Mouse (Mus musculus) skeletal muscle tissue, adult 2 months (tissue): Measurements from ENCODE around the gene Slc2a9.

Experiments
- DNase-seq: peaks from one replicate; pipeline ENCODE4 v3.0.0-alpha.2; 2012; ENCODE audit warnings: low read depth, low spot score

Gene Slc2a9

DNA sequence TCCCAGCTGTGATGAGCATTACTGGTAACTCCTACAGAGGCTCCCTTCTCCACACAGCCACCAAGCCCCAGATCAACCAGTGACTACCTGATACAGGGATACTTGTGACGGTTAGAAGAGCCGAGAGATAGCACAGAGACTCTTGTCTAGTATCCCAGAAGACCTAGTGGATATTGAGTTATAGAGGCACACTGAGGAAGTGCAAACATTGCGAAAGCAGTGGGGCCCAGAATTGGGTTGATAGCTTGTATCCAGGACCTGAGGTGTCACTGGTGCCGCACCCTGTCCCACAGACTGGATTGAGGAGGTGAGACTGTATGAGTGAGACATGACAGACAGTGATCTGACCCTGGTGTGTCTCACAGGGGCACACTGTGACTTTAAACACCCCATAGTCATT is at the start of gene Slc2a9:
Slc2a9 (minus strand) TSS at position 152 of the 400 bp plus-strand sequence.
- no peak for DNase-seq

DNA sequence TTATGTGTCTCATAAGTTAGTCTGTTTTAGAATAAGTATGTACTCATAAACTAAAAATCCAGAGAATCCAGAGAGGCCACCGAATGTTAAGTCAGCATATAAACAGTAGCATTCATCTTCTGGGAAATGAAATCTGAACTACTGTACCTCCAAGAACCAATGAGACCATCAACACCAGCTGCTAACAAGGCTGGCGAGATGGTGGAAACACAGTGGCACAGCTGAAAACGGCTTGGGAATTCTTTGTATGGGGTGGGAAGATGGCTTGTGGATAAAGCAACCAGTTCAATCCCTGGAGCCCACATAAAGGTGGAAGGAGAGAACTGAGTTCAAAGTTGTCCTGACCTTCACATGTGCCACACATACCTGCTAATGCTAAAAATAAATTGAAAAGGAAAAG is 49.7 kb upstream of the Slc2a9 start:
- DNase-seq: no peak

GRCm38 (mm10) chr5:38550221-38550768 is 47.4 kb upstream of the Slc2a9 start:
- DNase-seq: no peak

GRCm38 (mm10) chr5:38549461-38549909 is 46.5 kb upstream of the Slc2a9 start:
- DNase-seq: no peak

- no peak for DNase-seq
Measured at GRCm38 (mm10) chr5:38547375-38547774, 44.4 kb upstream of the Slc2a9 start.

GRCm38 (mm10) chr5:38544423-38545415 is 41.8 kb upstream of the Slc2a9 start:
- DNase-seq: peak; percentile 44

- DNase-seq: peak; percentile 45
Measured at GRCm38 (mm10) chr5:38543496-38544217, 40.7 kb upstream of the Slc2a9 start.

DNA sequence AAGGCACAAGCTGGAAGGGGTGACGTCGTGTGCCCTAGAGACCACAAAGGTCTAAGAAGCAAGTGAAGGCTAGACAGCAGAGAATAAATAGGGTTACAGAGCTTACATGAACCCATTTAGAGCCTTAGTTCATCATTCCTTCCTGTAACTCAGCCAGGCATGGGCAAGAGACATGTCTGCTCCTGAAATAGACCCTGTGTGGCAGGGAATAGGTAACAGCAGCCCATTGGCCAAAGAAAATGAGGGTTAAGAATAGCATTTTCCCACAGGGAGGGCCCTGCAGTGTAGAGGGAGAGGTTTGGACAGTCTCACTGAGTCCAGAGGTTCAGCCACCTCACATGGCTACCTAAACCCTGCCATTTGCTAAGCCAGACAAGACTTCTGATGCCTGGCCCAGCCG is 38.8 kb upstream of the Slc2a9 start:
- peak; percentile 71 for DNase-seq

DNA sequence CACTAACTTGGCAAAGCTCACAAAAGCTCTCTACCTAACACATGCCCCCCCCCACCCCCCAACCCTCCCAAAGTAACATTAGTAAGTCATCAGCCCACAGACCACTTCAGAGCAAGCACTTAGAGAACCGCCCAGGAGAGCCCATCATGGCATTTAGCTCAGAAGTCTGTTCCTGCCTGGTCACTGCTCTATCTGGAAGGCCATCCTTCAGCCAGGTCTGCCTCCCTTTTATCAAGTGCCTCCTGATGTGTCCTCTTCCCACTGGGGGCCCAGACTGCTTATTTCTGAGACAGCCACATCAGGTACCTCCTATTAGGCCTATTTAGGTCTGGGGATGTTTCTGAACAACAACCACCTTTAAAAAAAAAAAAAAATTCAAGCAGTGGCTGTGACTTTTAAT is 38.0 kb upstream of the Slc2a9 start:
- no peak for DNase-seq

GRCm38 (mm10) chr5:38538508-38538907 is 35.6 kb upstream of the Slc2a9 start:
- no peak for DNase-seq

DNA sequence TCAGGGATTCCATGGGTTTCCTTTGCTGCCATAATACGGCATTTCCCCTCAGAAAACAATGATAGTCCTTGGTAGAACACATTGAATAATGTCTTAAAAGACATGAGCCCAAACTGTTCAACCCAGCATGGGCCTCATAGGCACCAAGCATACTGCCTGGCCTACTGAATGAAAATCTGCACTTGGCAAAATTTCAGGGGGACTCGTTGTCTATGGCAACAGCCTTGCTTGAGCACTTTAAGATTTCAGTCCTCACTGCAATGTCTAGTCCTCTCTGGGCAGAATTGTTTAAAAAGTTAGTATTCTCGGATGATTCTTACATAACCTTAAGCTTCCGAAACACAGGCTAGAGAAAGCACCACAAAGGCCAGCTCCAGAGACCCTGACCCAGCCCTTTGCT is 34.9 kb upstream of the Slc2a9 start:
- no peak for DNase-seq

DNA sequence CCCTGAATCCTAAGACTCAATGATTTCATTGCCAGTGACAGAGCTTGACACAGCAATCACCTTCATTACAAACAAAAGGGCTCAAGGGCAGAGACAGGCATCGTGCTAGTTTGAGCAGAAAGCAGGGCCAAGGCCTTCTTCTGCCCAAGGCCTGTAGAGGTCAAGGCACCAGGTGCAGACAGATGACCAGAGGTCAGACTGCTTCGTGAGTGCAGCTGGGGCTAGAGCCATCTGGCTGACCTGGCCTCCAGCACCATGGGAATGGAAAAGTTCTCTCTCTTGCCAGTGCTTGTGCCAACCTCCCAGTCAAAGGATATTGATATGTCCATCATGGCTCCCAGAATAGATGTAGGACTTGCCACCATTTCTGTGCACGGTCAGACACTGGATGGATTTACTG is 33.9 kb upstream of the Slc2a9 start:
- DNase-seq: peak; percentile 83

DNA sequence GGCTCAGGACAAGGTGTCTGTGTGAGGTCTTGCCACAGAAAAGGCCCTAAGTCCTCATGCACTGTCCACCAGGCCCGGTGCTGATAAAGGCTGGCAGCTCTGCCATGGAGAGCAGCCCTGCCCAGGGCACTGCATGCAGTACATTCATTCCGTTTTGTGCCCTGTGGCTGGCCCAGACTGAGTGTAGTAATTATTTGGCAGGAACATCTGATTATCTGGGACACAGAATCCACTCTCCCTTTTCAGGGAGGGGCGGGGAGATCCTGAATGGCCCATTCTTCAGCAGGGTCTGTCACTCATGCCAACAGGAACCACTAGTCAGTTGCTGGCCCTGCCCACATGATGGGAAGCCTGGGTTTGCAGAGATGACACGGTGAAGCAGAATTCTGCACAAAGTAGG is 29.1 kb upstream of the Slc2a9 start:
- no peak for DNase-seq

GRCm38 (mm10) chr5:38529724-38530428 is 26.9 kb upstream of the Slc2a9 start:
- DNase-seq: no peak

- no peak for DNase-seq
Measured at GRCm38 (mm10) chr5:38522977-38523376, 20.0 kb upstream of the Slc2a9 start.

- no peak for DNase-seq
Measured at GRCm38 (mm10) chr5:38520838-38521237, 17.9 kb upstream of the Slc2a9 start.

GRCm38 (mm10) chr5:38516267-38516666 is 13.3 kb upstream of the Slc2a9 start:
- no peak for DNase-seq

- DNase-seq: no peak
Measured at GRCm38 (mm10) chr5:38512991-38513390, 10.0 kb upstream of the Slc2a9 start.

GRCm38 (mm10) chr5:38509568-38509967 is 6.6 kb upstream of the Slc2a9 start:
- no peak for DNase-seq

GRCm38 (mm10) chr5:38505435-38505765 is 2.5 kb upstream of the Slc2a9 start:
- DNase-seq: no peak

GRCm38 (mm10) chr5:38504747-38505434 is 1.9 kb upstream of the Slc2a9 start:
- DNase-seq: no peak
